Mouse (Mus musculus): ENCODE results near the gene Wdr41.

DNA sequence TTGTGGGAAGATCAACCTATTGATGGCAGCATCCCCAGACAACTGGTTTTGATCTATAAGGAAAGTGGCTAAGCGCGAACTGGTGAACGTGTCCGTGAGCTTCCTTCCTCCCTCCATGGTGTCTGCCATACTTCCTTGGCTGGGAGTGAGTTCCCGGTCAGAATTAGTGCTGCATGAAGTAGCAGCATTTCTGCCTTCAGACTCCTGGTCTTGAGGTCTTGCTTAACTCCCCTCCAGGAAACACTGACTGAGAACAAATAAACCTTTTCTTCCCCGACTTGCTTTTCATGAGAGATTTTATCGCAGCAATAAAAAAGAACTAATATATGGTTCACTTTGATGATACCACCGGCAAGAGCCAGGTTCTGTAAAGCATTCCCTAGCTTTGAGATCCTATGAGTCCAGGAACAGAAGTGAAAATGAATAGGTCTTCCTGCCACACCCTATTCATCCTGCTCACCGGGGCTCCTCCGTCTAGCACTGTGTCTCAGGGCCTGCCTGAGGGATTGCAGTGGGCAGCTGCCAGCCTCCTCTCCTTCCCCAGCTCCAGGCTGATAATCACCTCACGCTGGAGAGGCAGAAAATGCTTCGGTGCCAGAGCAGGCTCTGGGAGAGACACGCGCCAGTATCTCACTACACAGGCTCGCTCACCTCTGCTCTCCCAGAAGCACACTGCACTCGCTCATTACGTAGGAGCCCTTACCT is 56.1 kb downstream of the Wdr41 start:
- TF ChIP-seq POLR2A (IDR thresholded peaks at IDR 0.05; ENCODE audit: low read depth, low read length) (no peak), MEF2A (IDR thresholded peaks at IDR 0.05; ENCODE audit: borderline replicate concordance, low read depth, low read length) (no peak), MAFK (IDR thresholded peaks at IDR 0.05; ENCODE audit: insufficient replicate concordance, low read length) (no peak)

Measured in CH12.LX (cell line).